Mouse (Mus musculus): ENCODE results near the gene 1700025G04Rik.

Gene 1700025G04Rik

GRCm38 (mm10) chr1:152084638-152085345 lies 5.1 kb downstream of the 1700025G04Rik start:
- DNase-seq (ENCODE audit: low read depth, low spot score) = no peak
- Histone ChIP-seq H3K27me3 (ENCODE audit: control insufficient read depth, insufficient read depth, low read length, poor library complexity, severe bottlenecking) (no peaks in the 10 kb centered on the region), H3K36me3 (ENCODE audit: control insufficient read depth, insufficient read depth, low read length, poor library complexity, severe bottlenecking) (no peaks in the 10 kb centered on the region)

- no peak for DNase-seq (ENCODE audit: low read depth, low spot score)
- Histone ChIP-seq H3K36me3 (ENCODE audit: control insufficient read depth, insufficient read depth, low read length, poor library complexity, severe bottlenecking) (no peaks in the 10 kb centered on the region), H3K27me3 (ENCODE audit: control insufficient read depth, insufficient read depth, low read length, poor library complexity, severe bottlenecking) (no peaks in the 10 kb centered on the region)
Measured at GRCm38 (mm10) chr1:152081954-152082711, 7.8 kb downstream of the 1700025G04Rik start.

DNA sequence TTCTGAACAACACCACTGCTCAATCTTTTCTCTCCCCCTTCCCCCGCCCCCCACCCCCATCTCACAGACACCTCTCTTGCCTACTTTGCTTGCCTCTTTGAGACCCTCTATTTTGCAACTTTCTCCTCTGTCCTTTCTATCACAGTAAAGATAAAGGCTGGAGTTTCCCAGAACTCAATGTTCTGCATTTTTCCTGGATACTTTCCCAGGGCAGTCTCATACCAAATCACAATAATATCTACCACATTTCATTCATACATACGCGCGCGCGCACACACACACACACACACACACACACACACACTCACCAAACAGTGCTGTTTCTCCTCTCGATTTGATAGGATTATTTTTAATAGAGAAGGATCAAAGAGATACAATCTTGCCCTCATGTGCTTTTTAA lies 8.8 kb downstream of the 1700025G04Rik start:
- no peaks in the 10 kb centered on the region for H3K27me3 ChIP-seq (ENCODE audit: control insufficient read depth, insufficient read depth, low read length, poor library complexity, severe bottlenecking)
- no peaks in the 10 kb centered on the region for H3K36me3 ChIP-seq (ENCODE audit: control insufficient read depth, insufficient read depth, low read length, poor library complexity, severe bottlenecking)
- DNase-seq (ENCODE audit: low read depth, low spot score) = no peak

- Histone ChIP-seq H3K36me3 (ENCODE audit: control insufficient read depth, insufficient read depth, low read length, poor library complexity, severe bottlenecking) (no peaks in the 10 kb centered on the region), H3K27me3 (ENCODE audit: control insufficient read depth, insufficient read depth, low read length, poor library complexity, severe bottlenecking) (no peaks in the 10 kb centered on the region)
- DNase-seq (ENCODE audit: low read depth, low spot score) = no peak
Measured at GRCm38 (mm10) chr1:152080244-152080643, 9.7 kb downstream of the 1700025G04Rik start.

DNA sequence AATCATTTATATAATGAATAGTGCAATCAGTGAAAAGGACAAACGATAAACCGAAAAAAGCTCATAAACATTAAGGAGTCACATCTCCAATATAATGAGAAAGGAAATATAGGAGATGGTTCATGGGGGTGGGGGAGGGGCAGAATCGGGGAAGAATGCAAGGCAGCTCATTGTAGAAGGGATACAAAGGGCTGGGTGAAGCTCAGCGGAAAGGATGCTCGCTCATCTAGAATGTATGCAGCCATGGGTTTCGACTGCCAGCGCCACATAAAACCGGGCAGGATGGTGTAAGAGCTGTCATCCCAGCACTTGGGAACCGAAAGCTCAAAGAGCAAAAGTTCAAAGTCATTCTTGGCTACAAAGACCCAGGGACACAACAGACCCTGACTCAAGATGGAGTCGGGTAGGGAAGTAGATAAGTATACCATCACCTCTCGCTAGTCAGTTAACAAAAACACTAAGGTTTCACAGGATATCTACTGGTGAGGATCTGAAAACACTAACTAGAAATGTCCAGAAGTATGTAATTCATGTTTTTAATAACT lies 12.7 kb downstream of the 1700025G04Rik start:
- no peaks in the 10 kb centered on the region for H3K36me3 ChIP-seq (ENCODE audit: control insufficient read depth, insufficient read depth, low read length, poor library complexity, severe bottlenecking)
- DNase-seq (ENCODE audit: low read depth, low spot score) = no peak
- H3K27me3 ChIP-seq (ENCODE audit: control insufficient read depth, insufficient read depth, low read length, poor library complexity, severe bottlenecking) = no peaks in the 10 kb centered on the region

DNA sequence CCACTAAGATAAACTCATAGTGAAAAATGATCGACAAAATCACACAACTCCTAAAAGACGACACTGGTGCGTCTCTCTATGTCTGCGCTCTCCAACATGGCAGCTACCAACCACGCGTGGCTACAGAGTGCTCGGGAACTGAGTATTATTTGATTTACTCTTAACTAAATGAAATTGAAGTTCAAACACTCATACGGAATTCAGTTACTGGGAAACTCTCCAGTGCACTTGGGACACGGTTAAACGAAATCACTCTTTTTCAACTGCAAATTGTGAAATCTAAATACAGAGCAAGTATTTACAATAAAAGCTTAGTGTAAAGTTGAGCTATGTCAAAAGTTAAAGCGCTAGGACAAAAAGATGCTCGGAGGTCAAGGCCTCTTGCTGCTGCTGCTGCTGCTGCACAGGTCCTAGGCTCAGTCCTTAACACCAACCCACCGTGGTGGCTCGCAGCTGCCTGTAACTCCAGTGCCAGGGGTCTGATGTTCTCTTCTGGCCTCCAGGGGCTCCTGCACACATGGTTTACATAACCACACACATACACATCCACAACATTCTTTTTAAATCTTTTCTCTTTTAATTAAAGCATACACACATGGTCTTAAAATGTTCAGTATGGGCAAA lies 13.6 kb downstream of the 1700025G04Rik start:
- no peak for DNase-seq (ENCODE audit: low read depth, low spot score)
- Histone ChIP-seq H3K27me3 (ENCODE audit: control insufficient read depth, insufficient read depth, low read length, poor library complexity, severe bottlenecking) (no peaks in the 10 kb centered on the region), H3K36me3 (ENCODE audit: control insufficient read depth, insufficient read depth, low read length, poor library complexity, severe bottlenecking) (no peaks in the 10 kb centered on the region)

GRCm38 (mm10) chr1:152075725-152076124 lies 14.2 kb downstream of the 1700025G04Rik start:
- H3K27me3 ChIP-seq (ENCODE audit: control insufficient read depth, insufficient read depth, low read length, poor library complexity, severe bottlenecking) = no peaks in the 10 kb centered on the region
- DNase-seq (ENCODE audit: low read depth, low spot score) = no peak
- H3K36me3 ChIP-seq (ENCODE audit: control insufficient read depth, insufficient read depth, low read length, poor library complexity, severe bottlenecking) = no peaks in the 10 kb centered on the region

DNA sequence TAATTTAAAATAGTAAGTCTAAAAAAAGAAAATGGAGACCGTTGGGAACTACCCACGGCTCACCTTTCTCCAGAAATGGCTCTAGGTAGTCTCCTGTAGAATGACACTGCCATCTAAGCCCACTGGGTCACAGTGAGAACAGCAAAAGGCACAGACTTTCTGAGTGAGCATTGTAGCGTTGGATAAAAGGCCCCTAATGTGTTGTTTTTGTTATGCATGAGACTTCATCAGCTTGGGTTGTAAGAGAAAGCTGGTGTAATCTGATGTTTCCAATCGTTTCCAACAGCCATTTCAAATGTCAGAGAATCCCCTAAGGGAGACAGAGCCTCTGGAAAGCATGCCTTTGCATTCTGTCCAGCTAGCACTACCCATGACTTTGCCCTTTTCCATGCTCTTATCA lies 19.5 kb downstream of the 1700025G04Rik start:
- H3K36me3 ChIP-seq (ENCODE audit: control insufficient read depth, insufficient read depth, low read length, poor library complexity, severe bottlenecking) = no peaks in the 10 kb centered on the region
- no peaks in the 10 kb centered on the region for H3K27me3 ChIP-seq (ENCODE audit: control insufficient read depth, insufficient read depth, low read length, poor library complexity, severe bottlenecking)
- no peak for DNase-seq (ENCODE audit: low read depth, low spot score)

DNA sequence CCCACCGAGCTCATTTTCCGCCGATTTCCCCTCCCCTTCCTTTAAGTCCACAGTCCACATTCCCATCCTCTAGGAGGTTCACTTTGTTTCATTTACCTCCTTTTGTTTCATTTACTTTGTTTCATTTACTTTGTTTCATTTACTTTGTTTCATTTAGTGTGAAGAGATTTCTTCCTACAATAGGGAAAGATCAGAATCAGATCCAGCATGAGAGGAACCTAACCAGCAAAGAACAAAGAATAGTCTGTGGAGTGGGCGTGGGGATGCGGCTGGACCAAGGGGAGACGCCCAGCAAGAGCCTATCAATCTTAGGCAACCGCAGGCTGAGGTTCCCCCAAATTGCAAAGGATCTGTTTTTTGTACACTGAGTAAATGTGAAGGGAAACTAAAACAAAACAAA lies 20.2 kb downstream of the 1700025G04Rik start:
- H3K36me3 ChIP-seq (ENCODE audit: control insufficient read depth, insufficient read depth, low read length, poor library complexity, severe bottlenecking) = no peaks in the 10 kb centered on the region
- no peaks in the 10 kb centered on the region for H3K27me3 ChIP-seq (ENCODE audit: control insufficient read depth, insufficient read depth, low read length, poor library complexity, severe bottlenecking)
- no peak for DNase-seq (ENCODE audit: low read depth, low spot score)

- no peak for DNase-seq (ENCODE audit: low read depth, low spot score)
- Histone ChIP-seq H3K27me3 (ENCODE audit: control insufficient read depth, insufficient read depth, low read length, poor library complexity, severe bottlenecking) (no peaks in the 10 kb centered on the region), H3K36me3 (ENCODE audit: control insufficient read depth, insufficient read depth, low read length, poor library complexity, severe bottlenecking) (no peaks in the 10 kb centered on the region)
Measured at GRCm38 (mm10) chr1:152067919-152068318, 22.0 kb downstream of the 1700025G04Rik start.

GRCm38 (mm10) chr1:152065527-152065926 lies 24.4 kb downstream of the 1700025G04Rik start:
- DNase-seq (ENCODE audit: low read depth, low spot score) = no peak
- Histone ChIP-seq H3K27me3 (ENCODE audit: control insufficient read depth, insufficient read depth, low read length, poor library complexity, severe bottlenecking) (no peaks in the 10 kb centered on the region), H3K36me3 (ENCODE audit: control insufficient read depth, insufficient read depth, low read length, poor library complexity, severe bottlenecking) (no peaks in the 10 kb centered on the region)

- H3K27me3 ChIP-seq (ENCODE audit: control insufficient read depth, insufficient read depth, low read length, poor library complexity, severe bottlenecking) = no peaks in the 10 kb centered on the region
Measured at GRCm38 (mm10) chr1:152063357-152064145, 26.4 kb downstream of the 1700025G04Rik start.

GRCm38 (mm10) chr1:152061745-152062144 lies 28.2 kb downstream of the 1700025G04Rik start:
- no peaks in the 10 kb centered on the region for H3K36me3 ChIP-seq (ENCODE audit: control insufficient read depth, insufficient read depth, low read length, poor library complexity, severe bottlenecking)
- H3K27me3 ChIP-seq (ENCODE audit: control insufficient read depth, insufficient read depth, low read length, poor library complexity, severe bottlenecking) = no peaks in the 10 kb centered on the region
- no peak for DNase-seq (ENCODE audit: low read depth, low spot score)

More at GRCm38 (mm10) chr1:152063357-152064145, 26.4 kb downstream of the 1700025G04Rik start:
- no peaks in the 10 kb centered on the region for H3K36me3 ChIP-seq (ENCODE audit: control insufficient read depth, insufficient read depth, low read length, poor library complexity, severe bottlenecking)
- no peak for DNase-seq (ENCODE audit: low read depth, low spot score)

DNA sequence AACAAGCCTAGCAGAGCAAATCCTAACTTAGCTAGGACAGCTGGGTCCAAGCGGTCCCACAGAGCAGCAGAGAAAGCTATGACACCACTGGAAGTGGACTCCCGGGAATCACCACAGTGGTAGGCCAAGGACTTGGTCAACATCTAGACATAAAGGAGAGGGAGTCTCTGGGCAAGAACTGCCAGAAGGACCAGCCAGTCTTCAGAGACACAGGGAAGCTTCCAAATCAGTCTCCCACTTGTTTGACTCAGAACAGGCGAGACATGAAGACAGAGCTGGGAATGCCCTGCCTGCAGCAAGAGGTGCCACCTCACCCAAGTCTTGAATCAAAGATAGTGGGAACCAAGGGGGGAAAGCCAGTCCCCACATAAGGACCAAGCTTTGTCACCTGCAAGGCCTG lies 29.7 kb downstream of the 1700025G04Rik start:
- no peak for DNase-seq (ENCODE audit: low read depth, low spot score)
- Histone ChIP-seq H3K36me3 (ENCODE audit: control insufficient read depth, insufficient read depth, low read length, poor library complexity, severe bottlenecking) (no peaks in the 10 kb centered on the region), H3K27me3 (ENCODE audit: control insufficient read depth, insufficient read depth, low read length, poor library complexity, severe bottlenecking) (no peaks in the 10 kb centered on the region)

Measured in splenic B cell, adult 2 months (primary cell).